Mouse (Mus musculus): ENCODE measurements around the gene Iyd. TPM values are rescaled to one million over a fixed set of nuclear protein-coding genes. Genes with fewer than 3 reads are reported as not detected.

Iyd gene
- polyA plus RNA-seq, 1 experiment from 2014 or later: 0.27 TPM

- H3K9ac ChIP-seq: no peak overlapping the region
- H3K4me2 ChIP-seq: no peak overlapping the region
- H3K4me3 ChIP-seq: no peak overlapping the region
- no peaks in the 10 kb centered on the region for H3K9me3 ChIP-seq
- 83% methylated on average over 1 of the region's 1 CpGs for WGBS
- H3K27ac ChIP-seq (replicated peaks): no peak overlapping the region
- H3K27me3 ChIP-seq (replicated peaks): no peaks in the 10 kb centered on the region
- ATAC-seq (ENCODE audit: extremely low read depth, insufficient number of reproducible peaks, low FRiP score, low TSS enrichment): no peak
- peaks cover 39% of the 10 kb centered on the region for H3K4me1 ChIP-seq
- H3K36me3 ChIP-seq: no peaks in the 10 kb centered on the region
Measured at GRCm38 (mm10) chr10:3514634-3515033, 25.4 kb upstream of the Iyd start.

DNA sequence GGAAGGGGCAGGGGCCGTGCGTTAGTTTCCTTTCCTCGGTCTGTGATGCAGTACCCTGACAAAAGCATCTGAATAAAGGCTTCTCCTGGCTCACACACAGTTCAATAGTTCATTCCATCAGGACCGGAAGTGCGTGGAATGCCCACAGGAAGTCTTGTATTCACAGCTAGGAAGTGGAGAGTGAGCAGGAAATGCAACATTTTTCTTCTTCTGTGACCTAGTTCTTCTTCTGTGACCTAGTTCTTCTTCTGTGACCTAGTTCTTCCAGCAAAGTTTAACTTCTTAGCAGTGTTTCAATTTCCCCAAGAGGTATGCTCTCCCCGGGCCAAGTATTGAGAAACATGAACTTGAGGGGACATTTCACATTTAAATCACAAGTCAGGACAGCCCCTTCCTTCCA lies 23.6 kb upstream of the Iyd start:
- H3K27ac ChIP-seq (replicated peaks): 0 out of 2 replicates have a peak overlapping the region, but pooled peaks have one; percentile 5
- no peaks in the 10 kb centered on the region for H3K36me3 ChIP-seq
- no peak for ATAC-seq (ENCODE audit: extremely low read depth, insufficient number of reproducible peaks, low FRiP score, low TSS enrichment)
- H3K9me3 ChIP-seq: no peaks in the 10 kb centered on the region
- peaks cover 27% of the 10 kb centered on the region for H3K4me1 ChIP-seq
- WGBS: 66% methylated on average over 6 of the region's 6 CpGs
- no peak overlapping the region for H3K4me2 ChIP-seq
- H3K4me3 ChIP-seq: no peak overlapping the region
- no peak overlapping the region for H3K9ac ChIP-seq
- H3K27me3 ChIP-seq (replicated peaks): no peaks in the 10 kb centered on the region

- Histone ChIP-seq H3K27ac (replicated peaks) (peak overlapping the region; percentile 86), H3K4me1 (peaks cover 72% of the 10 kb centered on the region), H3K9me3 (no peaks in the 10 kb centered on the region), H3K36me3 (no peaks in the 10 kb centered on the region), H3K9ac (no peak overlapping the region), H3K4me3 (no peak overlapping the region), H3K27me3 (replicated peaks) (no peaks in the 10 kb centered on the region), H3K4me2 (peak overlapping the region; percentile 18; the same call in 1 of the 2 replicates)
- 17% methylated on average over 6 of the region's 6 CpGs for WGBS
- peak; percentile 65 for ATAC-seq (ENCODE audit: extremely low read depth, insufficient number of reproducible peaks, low FRiP score, low TSS enrichment)
Measured at GRCm38 (mm10) chr10:3523044-3523793, 16.8 kb upstream of the Iyd start.

GRCm38 (mm10) chr10:3524513-3524912 lies 15.5 kb upstream of the Iyd start:
- H3K9me3 ChIP-seq: no peaks in the 10 kb centered on the region
- no peaks in the 10 kb centered on the region for H3K27me3 ChIP-seq (replicated peaks)
- H3K9ac ChIP-seq: peak overlapping the region; percentile 15; the same call in 1 of the 2 replicates
- ATAC-seq (ENCODE audit: extremely low read depth, insufficient number of reproducible peaks, low FRiP score, low TSS enrichment): no peak
- no peak overlapping the region for H3K4me2 ChIP-seq
- H3K4me3 ChIP-seq: no peak overlapping the region
- no peaks in the 10 kb centered on the region for H3K36me3 ChIP-seq
- peaks cover 85% of the 10 kb centered on the region for H3K4me1 ChIP-seq
- WGBS: 35% methylated on average over 3 of the region's 3 CpGs
- peak overlapping the region; percentile 86 for H3K27ac ChIP-seq (replicated peaks)

DNA sequence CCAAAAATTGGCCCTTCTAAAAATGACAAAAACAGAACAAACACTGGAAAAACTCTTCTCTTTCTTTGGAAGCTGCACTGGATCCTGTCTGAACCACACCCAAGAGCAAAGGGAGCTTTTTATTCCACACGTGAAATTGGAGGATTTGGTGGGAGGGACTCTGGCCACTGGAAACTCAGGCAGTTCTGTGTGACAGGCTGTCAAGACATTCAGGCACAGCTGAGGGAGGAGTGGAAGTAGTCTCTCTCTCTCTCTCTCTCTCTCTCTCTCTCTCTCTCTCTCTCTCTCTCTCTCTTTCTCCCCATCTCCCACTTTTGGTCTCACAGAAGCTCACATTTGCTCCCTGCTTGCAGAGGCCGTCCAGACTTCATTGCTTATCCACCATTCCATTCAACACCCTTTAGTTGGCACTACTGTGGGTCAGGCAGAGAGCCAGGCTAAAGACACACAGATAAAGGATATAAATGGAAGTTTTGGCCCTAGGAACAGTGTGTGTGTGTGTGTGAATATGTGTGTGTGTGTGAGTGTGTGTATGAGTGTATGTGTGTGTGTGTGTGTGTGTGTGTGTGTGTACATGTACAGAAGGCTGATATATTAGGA lies 14.5 kb upstream of the Iyd start:
- 4% methylated on average over 2 of the region's 2 CpGs for WGBS
- no peaks in the 10 kb centered on the region for H3K27me3 ChIP-seq (replicated peaks)
- H3K9me3 ChIP-seq: no peaks in the 10 kb centered on the region
- ATAC-seq (ENCODE audit: extremely low read depth, insufficient number of reproducible peaks, low FRiP score, low TSS enrichment): peak; percentile 62; the same call in 1 of the 2 replicates
- H3K9ac ChIP-seq: no peak overlapping the region
- peak overlapping the region; percentile 86 for H3K27ac ChIP-seq (replicated peaks)
- no peak overlapping the region for H3K4me3 ChIP-seq
- no peaks in the 10 kb centered on the region for H3K36me3 ChIP-seq
- H3K4me1 ChIP-seq: peaks cover 94% of the 10 kb centered on the region
- H3K4me2 ChIP-seq: peak overlapping the region; percentile 18; the same call in 1 of the 2 replicates

DNA sequence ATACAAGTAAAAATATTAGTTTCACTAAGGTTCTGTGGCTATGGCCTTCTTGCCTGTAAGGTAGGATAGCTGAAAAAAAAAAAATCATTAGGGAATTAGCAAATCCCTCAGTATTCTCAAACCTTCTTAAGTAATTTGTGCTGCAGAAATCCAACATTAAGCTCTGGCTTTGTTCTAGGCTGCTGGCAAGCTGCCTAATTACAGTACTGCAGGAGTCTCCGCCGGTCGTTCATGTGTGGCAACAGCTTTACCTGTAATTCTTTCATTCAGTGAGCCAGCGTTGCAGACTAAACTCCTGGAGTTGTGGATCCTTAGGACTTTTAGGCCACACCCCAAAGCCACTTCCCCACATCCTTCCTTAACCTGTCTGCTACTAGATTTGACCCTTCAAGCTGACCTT lies 10.2 kb upstream of the Iyd start:
- Histone ChIP-seq H3K27ac (replicated peaks) (no peak overlapping the region), H3K9me3 (no peaks in the 10 kb centered on the region), H3K36me3 (no peaks in the 10 kb centered on the region), H3K27me3 (replicated peaks) (peaks cover 9% of the 10 kb centered on the region), H3K4me2 (no peak overlapping the region), H3K4me1 (peaks cover 67% of the 10 kb centered on the region), H3K4me3 (no peak overlapping the region), H3K9ac (no peak overlapping the region)
- 77% methylated on average over 4 of the region's 4 CpGs for WGBS
- no peak for ATAC-seq (ENCODE audit: extremely low read depth, insufficient number of reproducible peaks, low FRiP score, low TSS enrichment)

DNA sequence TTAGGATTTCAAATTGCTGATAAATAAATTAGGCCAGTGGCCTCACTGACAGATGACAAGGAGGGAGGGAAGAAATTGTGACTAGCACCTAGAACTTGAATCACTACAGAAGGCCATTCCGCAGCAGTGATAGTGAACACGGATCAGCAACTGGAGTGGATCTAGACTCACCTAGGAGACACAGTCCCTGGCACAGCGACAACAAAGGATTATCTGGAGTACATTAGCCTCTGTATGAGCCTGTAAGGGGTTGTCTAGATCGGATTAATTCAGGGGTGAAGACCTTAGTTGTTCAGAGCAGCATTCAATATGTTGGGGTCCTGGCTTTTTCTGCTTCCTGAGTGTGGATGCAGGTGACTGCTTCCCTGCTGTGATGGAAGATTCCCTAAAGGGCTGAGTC lies 9.4 kb upstream of the Iyd start:
- Histone ChIP-seq H3K36me3 (no peaks in the 10 kb centered on the region), H3K4me2 (no peak overlapping the region), H3K4me1 (peaks cover 64% of the 10 kb centered on the region), H3K9ac (no peak overlapping the region), H3K4me3 (no peak overlapping the region), H3K27ac (replicated peaks) (peak overlapping the region; percentile 20; the same call in 1 of the 2 replicates), H3K27me3 (replicated peaks) (peaks cover 9% of the 10 kb centered on the region), H3K9me3 (no peaks in the 10 kb centered on the region)
- no peak for ATAC-seq (ENCODE audit: extremely low read depth, insufficient number of reproducible peaks, low FRiP score, low TSS enrichment)
- WGBS: 42% methylated on average over 4 of the region's 4 CpGs

DNA sequence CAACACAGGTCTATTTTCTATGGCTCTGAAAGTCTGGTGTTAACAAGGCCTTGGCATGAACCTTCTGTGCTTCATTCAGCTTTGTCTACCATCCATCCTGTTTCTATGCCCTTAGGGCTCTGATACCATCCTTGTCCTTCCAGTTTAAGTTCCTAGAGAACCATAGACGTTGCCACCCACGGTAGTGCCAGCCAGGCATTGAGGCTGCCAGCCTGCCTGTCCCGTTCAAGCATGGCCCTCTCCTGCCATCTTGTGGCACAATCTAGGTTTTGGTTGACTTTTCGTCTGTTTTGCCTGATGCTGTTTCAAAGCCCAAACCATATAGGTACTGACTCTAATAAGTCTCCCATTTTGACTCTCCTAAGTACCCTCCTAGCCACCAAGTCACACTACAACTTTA lies 8.7 kb upstream of the Iyd start:
- H3K36me3 ChIP-seq: no peaks in the 10 kb centered on the region
- H3K9me3 ChIP-seq: no peaks in the 10 kb centered on the region
- no peak overlapping the region for H3K4me3 ChIP-seq
- peak overlapping the region; percentile 28; the same call in 1 of the 2 replicates for H3K9ac ChIP-seq
- peak overlapping the region; percentile 20; the same call in 1 of the 2 replicates for H3K27ac ChIP-seq (replicated peaks)
- no peak for ATAC-seq (ENCODE audit: extremely low read depth, insufficient number of reproducible peaks, low FRiP score, low TSS enrichment)
- H3K4me2 ChIP-seq: no peak overlapping the region
- H3K4me1 ChIP-seq: peaks cover 60% of the 10 kb centered on the region
- WGBS: 3% methylated on average over 4 of the region's 4 CpGs
- H3K27me3 ChIP-seq (replicated peaks): peaks cover 9% of the 10 kb centered on the region

- H3K27ac ChIP-seq (replicated peaks): no peak overlapping the region
- H3K4me2 ChIP-seq: peak overlapping the region; percentile 54
- WGBS: 4% methylated on average over 7 of the region's 7 CpGs
- peaks cover 9% of the 10 kb centered on the region for H3K27me3 ChIP-seq (replicated peaks)
- no peaks in the 10 kb centered on the region for H3K36me3 ChIP-seq
- no peak for ATAC-seq (ENCODE audit: extremely low read depth, insufficient number of reproducible peaks, low FRiP score, low TSS enrichment)
- peak overlapping the region; percentile 47; the same call in 1 of the 2 replicates for H3K9ac ChIP-seq
- H3K4me1 ChIP-seq: peaks cover 38% of the 10 kb centered on the region
- 0 out of 2 replicates have a peak overlapping the region, but pooled peaks have one; percentile 8 for H3K4me3 ChIP-seq
- no peaks in the 10 kb centered on the region for H3K9me3 ChIP-seq
Measured at GRCm38 (mm10) chr10:3534445-3534844, 5.6 kb upstream of the Iyd start.

- Histone ChIP-seq H3K4me2 (no peak overlapping the region), H3K9ac (no peak overlapping the region), H3K36me3 (no peaks in the 10 kb centered on the region), H3K4me3 (no peak overlapping the region), H3K9me3 (no peaks in the 10 kb centered on the region), H3K27me3 (replicated peaks) (peaks cover 9% of the 10 kb centered on the region), H3K27ac (replicated peaks) (no peak overlapping the region), H3K4me1 (peaks cover 20% of the 10 kb centered on the region)
- no peak for ATAC-seq (ENCODE audit: extremely low read depth, insufficient number of reproducible peaks, low FRiP score, low TSS enrichment)
- WGBS: 86% methylated on average over 1 of the region's 1 CpGs
Measured at GRCm38 (mm10) chr10:3536361-3536760, 3.7 kb upstream of the Iyd start.

- no peak overlapping the region for H3K27ac ChIP-seq (replicated peaks)
- no peaks in the 10 kb centered on the region for H3K4me1 ChIP-seq
- H3K4me2 ChIP-seq: no peak overlapping the region
- no peak overlapping the region for H3K9ac ChIP-seq
- no peaks in the 10 kb centered on the region for H3K9me3 ChIP-seq
- 67% methylated on average over 2 of the region's 2 CpGs for whole genome bisulfite sequencing
- no peak for ATAC-seq (ENCODE audit: extremely low read depth, insufficient number of reproducible peaks, low FRiP score, low TSS enrichment)
- H3K4me3 ChIP-seq: no peak overlapping the region
- H3K36me3 ChIP-seq: no peaks in the 10 kb centered on the region
- H3K27me3 ChIP-seq (replicated peaks): no peaks in the 10 kb centered on the region
Measured at GRCm38 (mm10) chr10:3549384-3549783, 9.3 kb downstream of the Iyd start.

All from heart, embryonic 13.5 days (tissue).